Mouse (Mus musculus): ENCODE data around the gene Fam227b.

Gene Fam227b

DNA sequence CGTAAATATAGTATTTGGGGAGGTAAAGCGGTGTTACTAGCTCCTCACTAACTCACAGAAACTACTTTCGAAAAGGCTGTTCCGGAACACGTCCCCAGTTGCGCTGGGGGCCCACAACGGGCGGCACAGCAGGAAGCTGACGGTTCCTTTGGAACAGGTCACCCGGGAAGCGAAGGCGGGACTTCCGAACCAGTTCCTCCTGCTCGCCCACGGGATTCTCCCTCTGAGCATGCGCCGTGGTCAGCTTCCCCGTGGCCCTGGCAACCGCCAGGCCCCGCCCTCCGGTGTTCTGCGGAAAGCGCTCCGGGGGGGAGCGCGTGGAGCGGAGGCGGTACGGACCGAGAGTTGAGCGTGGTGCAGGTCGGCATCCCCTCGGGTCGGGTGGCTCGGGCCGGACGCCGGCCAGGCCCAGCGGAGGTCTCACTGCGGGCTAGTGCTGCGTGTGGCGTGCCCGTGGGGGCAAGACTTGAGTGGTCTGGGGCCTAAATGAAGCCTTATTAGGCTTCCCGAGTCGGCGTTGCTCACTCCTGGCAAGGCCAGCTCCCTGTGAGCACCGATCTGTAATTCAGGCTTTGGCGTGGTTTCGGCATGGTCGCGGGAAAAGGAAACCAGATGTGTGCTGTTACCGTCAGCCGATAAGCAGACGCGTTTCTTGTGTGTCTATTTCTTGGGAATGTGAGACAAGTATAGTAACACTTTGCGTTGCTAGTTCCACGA is at the start of gene Fam227b, which contains the start of gene Dtwd1:
Gene Fam227b, minus strand, starts transcription at position 150 of the 717 bp plus-strand sequence.
Gene Dtwd1, plus strand, starts transcription at position 287 of the 717 bp plus-strand sequence.
- peak; percentile 99 for DNase-seq (ENCODE audit: low spot score)

GRCm38 (mm10) chr2:126198971-126199370 is 47.2 kb upstream of the Fam227b start:
- DNase-seq (ENCODE audit: low spot score) = no peak

DNA sequence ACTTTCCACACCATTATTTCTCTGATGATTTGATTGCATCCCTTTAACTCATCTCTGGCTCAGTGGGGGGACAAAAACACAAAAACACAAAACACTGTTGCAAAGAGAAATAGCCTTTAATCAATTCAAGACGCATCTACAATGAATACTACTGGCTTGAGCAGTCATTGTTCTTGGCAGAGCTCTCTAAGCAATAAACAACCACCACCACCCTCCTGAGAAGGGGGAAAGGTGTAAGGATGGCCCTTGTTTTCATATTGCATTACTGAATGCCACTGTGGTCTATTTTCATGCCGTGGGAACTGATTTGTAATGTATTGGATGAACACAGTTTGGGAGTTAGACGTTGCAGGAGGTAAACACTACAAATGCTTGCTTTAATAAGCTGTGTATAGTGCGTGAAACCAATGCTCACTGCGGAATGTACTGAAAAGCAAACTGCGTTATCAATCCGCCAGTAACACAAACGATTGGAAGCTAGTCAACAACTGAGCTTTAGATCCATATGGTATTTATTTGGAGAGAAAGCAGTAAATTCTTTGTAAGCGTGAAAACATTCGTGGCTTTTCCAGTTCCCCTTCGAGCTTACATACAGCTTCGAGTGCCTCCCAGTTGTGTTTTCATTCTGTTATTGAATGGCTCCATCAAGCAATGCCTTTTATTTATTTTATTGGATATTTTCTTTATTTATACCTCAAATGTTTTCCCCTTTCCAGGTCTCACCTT is 44.0 kb upstream of the Fam227b start:
- no peak for DNase-seq (ENCODE audit: low spot score)

- no peak for DNase-seq (ENCODE audit: low spot score)
Observed at GRCm38 (mm10) chr2:126192129-126192528, 40.3 kb upstream of the Fam227b start.

DNA sequence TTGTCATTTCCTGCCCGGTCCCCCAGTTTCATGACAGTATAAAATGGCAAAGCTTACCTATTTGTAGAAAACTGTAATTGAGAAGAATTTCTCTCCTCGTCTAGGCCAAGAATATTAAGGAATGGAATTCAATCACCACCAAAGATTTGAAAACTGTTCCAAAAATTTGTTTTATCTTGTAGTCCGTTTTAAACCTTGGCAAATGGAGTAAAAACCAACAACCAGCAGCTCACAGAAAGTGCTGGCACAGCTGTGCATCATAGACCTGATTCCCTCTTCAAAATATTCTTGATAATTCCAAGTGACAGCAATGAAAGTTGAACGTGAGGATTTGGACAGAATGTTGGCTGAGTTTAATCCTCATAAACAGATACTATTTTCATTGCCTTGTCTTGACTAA is 39.5 kb upstream of the Fam227b start:
- no peak for DNase-seq (ENCODE audit: low spot score)

- no peak for DNase-seq (ENCODE audit: low spot score)
Observed at GRCm38 (mm10) chr2:126171427-126171826, 19.6 kb upstream of the Fam227b start.

DNA sequence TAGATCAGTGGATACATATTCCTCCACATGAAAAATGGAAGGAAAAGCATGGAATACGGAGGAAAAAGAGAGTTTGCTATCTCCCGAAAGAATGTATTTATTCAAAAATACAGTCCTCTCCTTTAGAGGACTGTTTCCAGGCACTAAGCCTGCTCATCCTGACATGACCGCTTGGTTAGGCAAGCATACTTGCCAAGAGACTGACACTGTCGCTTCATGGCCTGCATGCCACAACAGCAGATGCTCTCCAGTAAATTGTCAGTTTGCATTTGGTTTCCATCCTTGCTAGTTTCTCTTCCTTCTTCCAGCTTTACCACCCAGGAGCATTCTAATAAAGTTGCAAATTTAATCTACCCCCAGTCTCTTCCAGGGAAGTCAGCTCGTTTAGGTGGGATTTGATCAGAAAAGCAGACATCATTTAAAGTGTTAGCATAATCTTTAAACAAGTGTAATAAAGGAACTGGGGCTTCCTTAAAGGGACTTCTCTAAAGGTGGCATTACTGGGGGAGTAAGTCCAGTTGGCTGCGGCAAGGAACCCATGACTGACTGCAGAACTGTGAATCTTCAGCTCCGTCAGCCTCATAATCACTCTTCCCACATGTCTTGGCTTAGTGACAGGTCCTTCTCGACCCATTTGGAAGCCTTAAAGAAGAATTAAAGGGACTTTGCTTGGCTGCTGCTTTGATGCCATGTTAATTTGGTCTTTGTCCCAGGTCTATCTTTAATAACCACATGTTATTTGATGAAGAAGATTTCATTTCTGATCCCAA is 15.2 kb upstream of the Fam227b start:
- no peak for DNase-seq (ENCODE audit: low spot score)

DNA sequence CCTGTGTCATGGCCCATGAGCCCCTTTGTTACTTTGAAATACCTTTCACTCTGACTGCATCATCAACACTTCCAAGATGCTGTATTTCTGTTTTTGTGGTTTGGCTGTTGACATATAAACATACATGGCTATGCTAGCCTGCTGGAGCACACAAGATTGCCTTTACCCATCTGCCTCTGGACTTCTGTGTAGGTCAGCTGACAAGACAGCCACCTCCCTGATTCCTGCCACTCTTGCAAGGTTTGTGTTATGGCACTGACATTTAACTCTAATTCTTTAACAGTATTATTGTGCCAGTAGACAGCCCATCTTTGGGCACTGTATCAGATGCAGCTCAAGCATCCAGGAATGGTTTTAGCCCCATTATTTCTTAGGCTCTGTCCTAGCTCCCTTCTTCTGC is 14.5 kb upstream of the Fam227b start:
- no peak for DNase-seq (ENCODE audit: low spot score)

GRCm38 (mm10) chr2:126165277-126166018 is 13.6 kb upstream of the Fam227b start:
- no peak for DNase-seq (ENCODE audit: low spot score)

- DNase-seq (ENCODE audit: low spot score) = no peak
Observed at GRCm38 (mm10) chr2:126147723-126148122, 4.1 kb downstream of the Fam227b start.

DNA sequence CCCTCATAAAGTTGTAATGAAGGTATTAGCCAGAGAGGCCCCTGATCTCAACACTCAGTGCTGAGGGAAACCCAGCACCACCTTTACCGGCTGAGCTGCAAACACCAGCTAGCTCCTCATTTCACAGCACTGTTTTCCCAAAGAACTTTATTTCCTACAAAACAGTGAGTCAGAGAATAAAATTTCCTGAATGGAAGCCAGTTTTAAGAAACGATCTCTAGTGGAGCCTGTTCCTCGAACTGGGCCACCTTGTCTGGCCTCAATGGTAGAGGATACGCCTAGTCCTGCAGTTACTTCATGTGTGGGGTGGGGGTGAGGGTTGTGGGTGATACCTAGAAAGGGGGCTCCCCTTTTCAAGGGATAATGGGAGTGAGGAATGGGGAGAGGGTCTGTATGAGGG is 57.2 kb downstream of the Fam227b start:
- DNase-seq (ENCODE audit: low spot score) = no peak

DNA sequence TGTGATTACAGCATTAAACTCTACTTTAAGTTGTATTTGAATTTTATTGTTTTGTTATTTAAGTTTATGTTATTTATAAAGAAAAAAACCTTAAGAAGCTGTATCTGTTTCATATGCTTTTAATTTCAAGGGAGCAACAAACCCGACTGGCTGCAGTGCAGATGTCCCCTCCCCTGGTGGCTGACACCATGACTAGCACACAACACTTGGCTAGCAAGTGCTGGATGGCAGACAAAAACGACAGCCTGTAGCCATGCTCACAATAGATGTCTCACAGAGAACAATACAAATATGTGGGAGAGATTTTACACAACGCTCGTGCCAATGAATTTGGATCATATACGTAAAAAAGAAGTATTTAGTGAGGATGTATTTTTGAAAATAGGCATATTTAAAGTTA is 61.4 kb downstream of the Fam227b start:
- DNase-seq (ENCODE audit: low spot score) = no peak

GRCm38 (mm10) chr2:126086187-126086586 is 65.6 kb downstream of the Fam227b start:
- DNase-seq (ENCODE audit: low spot score) = no peak

GRCm38 (mm10) chr2:126084326-126084725 is 67.5 kb downstream of the Fam227b start:
- no peak for DNase-seq (ENCODE audit: low spot score)

GRCm38 (mm10) chr2:126079086-126079485 is 72.7 kb downstream of the Fam227b start:
- no peak for DNase-seq (ENCODE audit: low spot score)

- DNase-seq (ENCODE audit: low spot score) = no peak
Observed at GRCm38 (mm10) chr2:126076506-126076905, 75.3 kb downstream of the Fam227b start.

DNA sequence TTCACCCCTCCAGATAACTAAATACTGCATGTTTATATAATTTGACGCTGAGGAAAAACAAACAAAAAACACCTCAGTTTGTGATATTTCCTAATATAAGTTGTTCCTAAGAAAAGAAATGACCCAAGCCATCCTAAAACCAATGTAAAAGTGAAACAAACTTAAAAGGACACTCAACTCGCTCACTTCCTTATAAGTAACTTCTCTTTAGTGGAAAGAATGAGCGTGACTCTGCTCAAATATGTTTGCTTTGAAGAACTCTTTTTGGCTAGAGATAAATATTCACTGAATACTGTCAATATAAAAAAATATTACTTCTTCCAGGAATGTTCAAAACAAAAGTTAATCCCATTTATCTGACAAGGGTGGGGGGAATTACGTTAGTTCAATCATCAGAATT is 78.1 kb downstream of the Fam227b start:
- no peak for DNase-seq (ENCODE audit: low spot score)

DNA sequence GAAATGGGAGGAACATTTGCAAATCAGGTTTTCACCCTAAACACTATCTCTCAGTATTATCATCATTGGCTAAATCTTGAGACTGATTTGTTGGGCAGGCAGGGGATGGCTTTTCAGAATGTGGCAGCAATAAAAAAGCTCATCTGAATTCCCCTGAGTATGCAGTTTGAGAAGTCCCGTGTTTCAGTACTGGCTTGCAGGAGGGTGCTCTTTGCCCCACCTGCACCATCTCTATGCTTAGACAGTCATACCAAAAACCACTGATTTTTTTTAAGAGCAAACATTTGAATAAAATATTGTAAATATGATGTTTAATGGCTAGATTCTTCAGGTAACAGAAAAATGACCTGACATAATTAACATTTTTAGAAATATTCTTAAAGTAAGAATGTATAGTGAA is 82.1 kb downstream of the Fam227b start:
- no peak for DNase-seq (ENCODE audit: low spot score)

DNA sequence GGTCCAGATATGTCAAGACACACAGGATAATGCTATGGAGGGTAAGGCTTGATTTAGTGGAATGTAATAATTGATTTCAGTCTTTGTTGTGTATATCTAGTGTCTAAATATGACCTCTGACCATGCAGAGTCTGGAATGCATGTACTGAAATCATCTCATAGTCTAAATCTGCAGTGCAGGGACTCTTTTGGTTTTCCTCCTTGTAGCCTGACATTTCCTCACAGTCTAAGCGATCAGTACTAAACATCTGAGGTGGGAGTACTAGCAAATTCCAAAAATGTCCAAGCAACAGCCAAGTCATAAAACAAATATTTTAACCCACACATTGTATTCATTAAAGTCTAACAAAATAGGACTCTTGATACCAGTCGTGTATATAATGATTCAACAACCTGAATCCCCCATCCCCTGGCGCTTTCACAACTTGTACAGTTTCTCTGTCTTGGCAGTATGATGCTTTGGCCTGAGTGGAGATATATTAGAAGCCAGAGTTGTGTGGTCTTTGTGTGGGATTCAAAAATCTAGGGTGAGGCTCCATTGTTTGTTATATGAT is 86.4 kb downstream of the Fam227b start:
- DNase-seq (ENCODE audit: low spot score) = no peak

DNA sequence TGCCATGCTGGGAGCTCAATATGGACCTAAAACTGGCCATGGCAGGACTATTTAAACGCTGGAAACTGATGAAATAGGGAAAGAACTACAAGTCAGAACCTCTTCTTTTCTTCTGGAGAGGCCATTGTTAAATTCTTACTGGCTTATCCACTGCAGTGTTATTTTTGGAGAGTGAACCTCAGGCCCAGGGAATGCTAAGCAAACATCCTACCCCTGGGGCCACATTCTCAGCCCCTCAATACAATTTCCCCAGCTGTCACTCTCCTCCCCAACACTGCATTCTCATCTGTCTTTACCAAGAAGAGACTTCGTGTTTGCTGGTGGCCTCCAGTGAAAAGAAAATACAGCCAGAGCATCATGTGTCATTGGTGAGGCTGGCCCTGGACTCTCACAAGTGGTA is 87.0 kb downstream of the Fam227b start:
- no peak for DNase-seq (ENCODE audit: low spot score)

DNA sequence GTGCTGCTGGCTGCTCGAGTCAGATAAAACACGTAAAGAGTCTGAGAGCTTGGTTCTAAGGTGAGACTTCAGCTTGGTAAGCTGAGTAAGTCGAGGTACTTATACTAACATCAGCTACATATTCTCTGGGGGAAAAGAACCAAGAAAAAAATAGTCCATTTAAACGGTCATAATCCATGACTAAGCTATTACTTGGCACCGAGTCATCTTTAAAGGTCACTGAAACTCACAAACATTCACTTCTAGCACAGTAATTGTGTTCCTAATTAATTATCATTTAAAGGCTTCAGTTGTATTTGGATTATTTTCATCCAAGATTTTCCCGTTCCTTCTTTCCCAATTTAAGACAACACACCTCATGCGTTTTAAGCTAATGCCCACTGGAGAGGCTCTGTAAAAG is 88.9 kb downstream of the Fam227b start:
- no peak for DNase-seq (ENCODE audit: low spot score)

Data from MN1 (cell line).